Mouse (Mus musculus) hindbrain, embryonic 12.5 days (tissue): ENCODE measurements at regions not wholly inside any gene's neighbourhood (a gene's known extent, or its start where the extent isn't known, plus 50 kb on each side); places are given as distances from the start of the nearest gene placed in this dataset.
A peak's percentile ranks its signal among the peaks of the same experiment; 100 is the strongest.

Experiments
- ATAC-seq: fragments of 200-750 bp; cut with Nextera tagmentation; 2 replicates; pipeline ENCODE4 v1.8.0; 2017; ENCODE audit warnings: moderate TSS enrichment; ENCODE audit not compliant: low FRiP score
- H3K27ac ChIP-seq: fragments of 300-500 bp; sonication (generic); 2 replicates; pipeline ENCODE4 v1.5.1; 2016; ENCODE audit warnings: mild to moderate bottlenecking
- H3K27me3 ChIP-seq: fragments of 300-500 bp; sonication (generic); 2 replicates; pipeline ENCODE4 v1.6.1; 2016; ENCODE audit warnings: mild to moderate bottlenecking
- H3K36me3 ChIP-seq: fragments of 300-500 bp; sonication (generic); 2 replicates; pipeline ENCODE4 v1.6.1; 2016; ENCODE audit warnings: mild to moderate bottlenecking
- H3K4me1 ChIP-seq: fragments of 300-500 bp; sonication (generic); 2 replicates; pipeline ENCODE4 v1.6.1; 2016
- H3K4me2 ChIP-seq: fragments of 300-500 bp; sonication (generic); replicated peaks from 2 replicates; pipeline ENCODE4 v1.6.1; 2016; ENCODE audit warnings: mild to moderate bottlenecking
- H3K4me3 ChIP-seq: fragments of 300-500 bp; sonication (generic); 2 replicates; pipeline ENCODE4 v1.5.1; 2016; ENCODE audit warnings: mild to moderate bottlenecking
- H3K9ac ChIP-seq: fragments of 300-500 bp; sonication (generic); 2 replicates; pipeline ENCODE4 v1.6.1; 2016; ENCODE audit warnings: mild to moderate bottlenecking, moderate library complexity
- H3K9me3 ChIP-seq: fragments of 300-500 bp; sonication (generic); replicated peaks from 2 replicates; pipeline ENCODE4 v1.6.1; 2016; ENCODE audit warnings: mild to moderate bottlenecking
- WGBS: fragments of 180-500 bp; shearing (Covaris S2); methylation state at CpG from one replicate; pipeline ENCODE4 v1.1.7; 2016; 5-methylcytosine and 5-hydroxymethylcytosine counted together

GRCm38 (mm10) chrX:42332906-42333305 lies 156.6 kb upstream of the Tex13c2 start:
- Histone ChIP-seq H3K27me3 (no peaks in the 10 kb centered on the region), H3K9ac (no peak overlapping the region), H3K4me1 (no peaks in the 10 kb centered on the region), H3K27ac (no peak overlapping the region), H3K4me3 (no peak overlapping the region), H3K36me3 (no peaks in the 10 kb centered on the region), H3K9me3 (no peaks in the 10 kb centered on the region), H3K4me2 (no peak overlapping the region)
- no peak for ATAC-seq
- WGBS = 83% methylated on average over 7 of the region's 7 CpGs

- no peak overlapping the region for H3K9ac ChIP-seq
- H3K27ac ChIP-seq = no peak overlapping the region
- H3K4me2 ChIP-seq = no peak overlapping the region
- H3K4me3 ChIP-seq = no peak overlapping the region
- H3K36me3 ChIP-seq = no peaks in the 10 kb centered on the region
- H3K27me3 ChIP-seq = no peaks in the 10 kb centered on the region
- 74% methylated on average over 4 of the region's 4 CpGs for WGBS
- no peak for ATAC-seq
- no peaks in the 10 kb centered on the region for H3K4me1 ChIP-seq
- H3K9me3 ChIP-seq = no peaks in the 10 kb centered on the region
Observed at GRCm38 (mm10) chrX:42333631-42334030, 155.9 kb upstream of the Tex13c2 start.

- no peaks in the 10 kb centered on the region for H3K4me1 ChIP-seq
- H3K36me3 ChIP-seq = no peaks in the 10 kb centered on the region
- H3K4me2 ChIP-seq = no peak overlapping the region
- H3K9me3 ChIP-seq = no peaks in the 10 kb centered on the region
- no peak for ATAC-seq
- no peak overlapping the region for H3K4me3 ChIP-seq
- H3K27ac ChIP-seq = no peak overlapping the region
- H3K27me3 ChIP-seq = no peaks in the 10 kb centered on the region
- 91% methylated on average over 2 of the region's 2 CpGs for WGBS
- no peak overlapping the region for H3K9ac ChIP-seq
Observed at GRCm38 (mm10) chrX:42334794-42335193, 154.7 kb upstream of the Tex13c2 start.

- no peak for ATAC-seq
- H3K9me3 ChIP-seq = no peaks in the 10 kb centered on the region
- no peaks in the 10 kb centered on the region for H3K27me3 ChIP-seq
- H3K4me1 ChIP-seq = 0 out of 2 replicates have a peak, but pooled peaks cover under 1% of the 10 kb centered on the region
- H3K4me2 ChIP-seq = no peak overlapping the region
- 82% methylated on average over 3 of the region's 3 CpGs for WGBS
- H3K27ac ChIP-seq = no peak overlapping the region
- H3K9ac ChIP-seq = no peak overlapping the region
- H3K36me3 ChIP-seq = no peaks in the 10 kb centered on the region
- no peak overlapping the region for H3K4me3 ChIP-seq
Observed at GRCm38 (mm10) chrX:42336772-42337171, 152.7 kb upstream of the Tex13c2 start.

- H3K9ac ChIP-seq = no peak overlapping the region
- WGBS = 31% methylated on average over 7 of the region's 7 CpGs
- H3K4me1 ChIP-seq = peaks cover 7% of the 10 kb centered on the region; the same call in 1 of the 2 replicates
- H3K27ac ChIP-seq = no peak overlapping the region
- no peak; the same call in 1 of the 2 replicates for ATAC-seq
- no peaks in the 10 kb centered on the region for H3K36me3 ChIP-seq
- H3K27me3 ChIP-seq = no peaks in the 10 kb centered on the region
- H3K4me2 ChIP-seq = no peak overlapping the region
- no peaks in the 10 kb centered on the region for H3K9me3 ChIP-seq
- no peak overlapping the region for H3K4me3 ChIP-seq
Observed at GRCm38 (mm10) chrX:42342362-42342761, 147.1 kb upstream of the Tex13c2 start.

- Histone ChIP-seq H3K4me3 (no peak overlapping the region), H3K27ac (peak overlapping the region; percentile 40), H3K4me2 (no peak overlapping the region), H3K27me3 (no peaks in the 10 kb centered on the region), H3K9ac (no peak overlapping the region), H3K4me1 (peaks cover 7% of the 10 kb centered on the region; the same call in 1 of the 2 replicates), H3K36me3 (no peaks in the 10 kb centered on the region), H3K9me3 (no peaks in the 10 kb centered on the region)
- WGBS = 16% methylated on average over 16 of the region's 16 CpGs
- ATAC-seq = peak; percentile 92
Observed at GRCm38 (mm10) chrX:42342951-42343879, 146.3 kb upstream of the Tex13c2 start.

- Histone ChIP-seq H3K9me3 (no peaks in the 10 kb centered on the region), H3K27ac (no peak overlapping the region), H3K4me1 (no peaks in the 10 kb centered on the region), H3K9ac (no peak overlapping the region), H3K4me2 (no peak overlapping the region), H3K36me3 (no peaks in the 10 kb centered on the region), H3K4me3 (no peak overlapping the region), H3K27me3 (no peaks in the 10 kb centered on the region)
- ATAC-seq = no peak
- 79% methylated on average over 5 of the region's 5 CpGs for WGBS
Observed at GRCm38 (mm10) chrX:42352610-42353254, 136.8 kb upstream of the Tex13c2 start.

GRCm38 (mm10) chrX:42359381-42360172 lies 129.9 kb upstream of the Tex13c2 start:
- H3K4me3 ChIP-seq = no peak overlapping the region
- no peaks in the 10 kb centered on the region for H3K4me1 ChIP-seq
- peak overlapping the region; percentile 44 for H3K4me2 ChIP-seq
- H3K9me3 ChIP-seq = no peaks in the 10 kb centered on the region
- no peaks in the 10 kb centered on the region for H3K27me3 ChIP-seq
- WGBS = 28% methylated on average over 11 of the region's 12 CpGs
- H3K27ac ChIP-seq = no peak overlapping the region
- ATAC-seq = no peak
- H3K36me3 ChIP-seq = no peaks in the 10 kb centered on the region
- no peak overlapping the region for H3K9ac ChIP-seq

GRCm38 (mm10) chrX:42360173-42360931 lies 129.1 kb upstream of the Tex13c2 start:
- no peaks in the 10 kb centered on the region for H3K36me3 ChIP-seq
- ATAC-seq = no peak
- peak overlapping the region; percentile 10 for H3K4me3 ChIP-seq
- H3K27me3 ChIP-seq = no peaks in the 10 kb centered on the region
- H3K4me2 ChIP-seq = peak overlapping the region; percentile 44
- H3K27ac ChIP-seq = peak overlapping the region; percentile 66
- no peaks in the 10 kb centered on the region for H3K4me1 ChIP-seq
- WGBS = 16% methylated on average over 14 of the region's 15 CpGs
- H3K9ac ChIP-seq = no peak overlapping the region
- no peaks in the 10 kb centered on the region for H3K9me3 ChIP-seq

GRCm38 (mm10) chrX:42360973-42361372 lies 128.5 kb upstream of the Tex13c2 start:
- no peaks in the 10 kb centered on the region for H3K36me3 ChIP-seq
- no peaks in the 10 kb centered on the region for H3K9me3 ChIP-seq
- WGBS = 31% methylated on average over 6 of the region's 6 CpGs
- H3K4me1 ChIP-seq = no peaks in the 10 kb centered on the region
- peak overlapping the region; percentile 66 for H3K27ac ChIP-seq
- no peaks in the 10 kb centered on the region for H3K27me3 ChIP-seq
- H3K4me3 ChIP-seq = 0 out of 2 replicates have a peak overlapping the region, but pooled peaks have one; percentile 10
- ATAC-seq = peak; percentile 23
- no peak overlapping the region for H3K9ac ChIP-seq
- H3K4me2 ChIP-seq = peak overlapping the region; percentile 44

- H3K4me2 ChIP-seq = peak overlapping the region; percentile 44
- H3K4me1 ChIP-seq = no peaks in the 10 kb centered on the region
- H3K27me3 ChIP-seq = no peaks in the 10 kb centered on the region
- H3K4me3 ChIP-seq = no peak overlapping the region
- WGBS = 23% methylated on average over 15 of the region's 15 CpGs
- no peaks in the 10 kb centered on the region for H3K36me3 ChIP-seq
- peak overlapping the region; percentile 48; the same call in 1 of the 2 replicates for H3K27ac ChIP-seq
- H3K9me3 ChIP-seq = no peaks in the 10 kb centered on the region
- ATAC-seq = peak; percentile 96
- no peak overlapping the region for H3K9ac ChIP-seq
Observed at GRCm38 (mm10) chrX:42361400-42362028, 128.0 kb upstream of the Tex13c2 start.
